Mouse (Mus musculus) heart, embryonic 16.5 days (tissue): ENCODE measurements around the gene Tmem247. TPM values are rescaled to one million over a fixed set of nuclear protein-coding genes. Genes with fewer than 3 reads are reported as not detected.

Experiments used
- ATAC-seq: fragments of 200-750 bp; cut with Nextera tagmentation; replicated peaks from 2 replicates; pipeline ENCODE4 v1.8.0; 2017; ENCODE audit warnings: moderate number of reproducible peaks; ENCODE audit not compliant: insufficient read depth, low FRiP score; ENCODE audit errors: extremely low read depth
- H3K27ac ChIP-seq: fragments of 300-500 bp; sonication (generic); 2 replicates; pipeline ENCODE4 v1.5.1; 2014; ENCODE audit warnings: mild to moderate bottlenecking, low read length, control low read depth, moderate library complexity
- H3K27me3 ChIP-seq: fragments of 300-500 bp; sonication (generic); 2 replicates; pipeline ENCODE4 v1.6.1; 2014; ENCODE audit warnings: low read length, mixed read lengths; ENCODE audit not compliant: control insufficient read depth, insufficient read depth
- H3K36me3 ChIP-seq: fragments of 300-500 bp; sonication (generic); 2 replicates; pipeline ENCODE4 v1.6.1; 2014; ENCODE audit not compliant: control insufficient read depth, insufficient read depth
- H3K4me1 ChIP-seq: fragments of 300-500 bp; sonication (generic); 2 replicates; pipeline ENCODE4 v1.6.1; 2014; ENCODE audit warnings: low read length, mixed read lengths; ENCODE audit not compliant: control insufficient read depth, insufficient read depth
- H3K4me2 ChIP-seq: fragments of 300-500 bp; sonication (generic); 2 replicates; pipeline ENCODE4 v1.6.1; 2014; ENCODE audit warnings: low read depth, mild to moderate bottlenecking, control low read depth, low read length
- H3K4me3 ChIP-seq: fragments of 300-500 bp; sonication (generic); 2 replicates; pipeline ENCODE4 v1.5.1; 2014; ENCODE audit warnings: mild to moderate bottlenecking, control low read depth, low read length
- H3K9ac ChIP-seq: fragments of 300-500 bp; sonication (generic); 2 replicates; pipeline ENCODE4 v1.6.1; 2014; ENCODE audit warnings: low read length, control low read depth
- H3K9me3 ChIP-seq: fragments of 300-500 bp; sonication (generic); replicated peaks from 2 replicates; pipeline ENCODE4 v1.6.1; 2016; ENCODE audit warnings: low read length; ENCODE audit not compliant: control insufficient read depth
- WGBS: fragments of 180-500 bp; shearing (Covaris S2); extraction: QIAGEN DNeasy Blood & Tissue Kit; methylation state at CpG from one replicate; pipeline ENCODE4 v1.1.7; 2014; 5-methylcytosine and 5-hydroxymethylcytosine counted together
- polyA plus RNA-seq: library from polyadenylated mRNA; unstranded; fragments of >200 nt; fragmentation: Nextera tagmentation; extraction: Ambion mirVana; gene quantifications from 2 replicates; pipeline ENCODE4 v1.2.1, GENCODE M21; 2015

Gene Tmem247
- polyA plus RNA-seq, 1 experiment from 2014 or later = not detected

DNA sequence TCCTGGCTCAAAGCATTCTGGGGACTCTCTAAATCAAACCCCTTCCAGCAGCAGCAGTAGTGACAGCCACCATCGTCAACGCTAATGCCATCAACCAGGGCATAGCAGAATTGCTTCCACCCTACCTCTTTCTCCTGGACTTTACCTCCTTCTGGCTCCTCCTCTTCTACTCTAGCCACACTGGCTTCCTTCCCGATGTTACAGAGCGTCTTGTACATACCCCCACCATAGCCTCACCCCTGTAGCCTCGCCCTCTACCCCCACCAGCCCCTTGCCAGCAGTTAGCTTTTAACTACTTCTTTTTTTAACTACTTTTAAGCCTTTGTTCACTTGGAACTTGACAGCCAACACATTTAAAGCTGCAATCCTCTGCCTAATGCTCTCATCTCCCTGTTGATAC lies 17.3 kb upstream of the Tmem247 start:
- Histone ChIP-seq H3K9ac (no peak overlapping the region), H3K9me3 (no peaks in the 10 kb centered on the region), H3K27ac (no peak overlapping the region), H3K4me1 (peaks cover 7% of the 10 kb centered on the region), H3K4me2 (no peak overlapping the region), H3K36me3 (no peaks in the 10 kb centered on the region), H3K27me3 (no peaks in the 10 kb centered on the region), H3K4me3 (no peak overlapping the region)
- no peak for ATAC-seq
- 75% methylated on average over 5 of the region's 5 CpGs for WGBS

DNA sequence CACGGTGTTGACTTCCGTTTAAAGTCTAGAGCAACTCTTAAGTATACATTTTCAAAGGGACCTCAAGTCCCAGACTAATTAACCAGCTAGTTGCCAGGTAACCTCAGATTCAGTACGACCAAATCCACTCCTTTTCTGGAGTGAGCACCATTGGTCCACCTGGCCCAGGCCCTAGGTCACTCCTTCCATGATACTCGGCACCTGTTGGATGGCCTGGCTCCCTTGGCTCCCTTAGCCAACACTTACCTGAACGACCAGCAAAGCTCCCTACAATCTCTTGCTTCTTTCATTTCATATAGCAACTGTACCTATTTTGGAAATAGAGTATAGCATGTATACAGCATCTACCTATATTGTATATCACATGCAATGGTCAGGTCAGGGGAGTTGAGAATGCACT lies 16.6 kb upstream of the Tmem247 start:
- H3K36me3 ChIP-seq = no peaks in the 10 kb centered on the region
- no peaks in the 10 kb centered on the region for H3K27me3 ChIP-seq
- no peaks in the 10 kb centered on the region for H3K9me3 ChIP-seq
- H3K4me1 ChIP-seq = peaks cover 14% of the 10 kb centered on the region
- H3K4me3 ChIP-seq = no peak overlapping the region
- H3K4me2 ChIP-seq = no peak overlapping the region
- no peak overlapping the region for H3K27ac ChIP-seq
- ATAC-seq = no peak
- no peak overlapping the region for H3K9ac ChIP-seq
- 70% methylated on average over 5 of the region's 5 CpGs for WGBS

DNA sequence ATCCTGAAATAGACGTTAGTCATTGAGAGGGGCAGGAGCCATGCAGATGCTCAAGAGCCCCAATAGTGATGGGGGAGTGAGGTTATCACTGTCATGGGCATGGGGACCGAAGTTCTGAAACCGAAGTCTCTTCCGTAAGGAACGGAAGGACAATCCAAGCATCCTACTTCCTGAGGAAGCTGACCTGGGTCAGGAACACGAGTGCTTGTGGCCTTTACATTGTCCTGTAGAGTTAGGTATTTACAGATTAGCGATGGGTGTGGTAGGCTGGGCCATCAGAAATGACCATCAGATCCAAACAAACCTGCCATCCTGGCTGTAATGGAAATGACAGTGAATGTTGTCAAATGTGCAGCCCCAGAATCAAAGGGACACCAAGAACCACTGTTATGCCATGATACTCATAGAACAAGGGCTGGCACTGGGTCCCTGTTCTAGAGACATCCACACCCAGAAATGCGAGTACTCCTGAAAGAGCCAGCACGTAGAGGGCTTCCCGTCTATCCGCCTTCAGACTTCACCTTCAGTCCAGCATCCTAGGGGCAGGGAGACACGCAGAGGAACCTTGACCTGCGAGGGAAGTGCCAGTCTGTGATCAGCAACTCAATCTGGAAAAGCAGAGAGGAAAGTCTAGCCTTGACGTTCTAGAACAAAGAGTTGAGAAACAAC lies 14.6 kb upstream of the Tmem247 start:
- H3K4me3 ChIP-seq = no peak overlapping the region
- H3K4me2 ChIP-seq = no peak overlapping the region
- 85% methylated on average over 14 of the region's 14 CpGs for WGBS
- H3K9ac ChIP-seq = no peak overlapping the region
- no peaks in the 10 kb centered on the region for H3K9me3 ChIP-seq
- no peaks in the 10 kb centered on the region for H3K36me3 ChIP-seq
- no peak for ATAC-seq
- H3K27me3 ChIP-seq = no peaks in the 10 kb centered on the region
- no peak overlapping the region for H3K27ac ChIP-seq
- peaks cover 14% of the 10 kb centered on the region for H3K4me1 ChIP-seq

DNA sequence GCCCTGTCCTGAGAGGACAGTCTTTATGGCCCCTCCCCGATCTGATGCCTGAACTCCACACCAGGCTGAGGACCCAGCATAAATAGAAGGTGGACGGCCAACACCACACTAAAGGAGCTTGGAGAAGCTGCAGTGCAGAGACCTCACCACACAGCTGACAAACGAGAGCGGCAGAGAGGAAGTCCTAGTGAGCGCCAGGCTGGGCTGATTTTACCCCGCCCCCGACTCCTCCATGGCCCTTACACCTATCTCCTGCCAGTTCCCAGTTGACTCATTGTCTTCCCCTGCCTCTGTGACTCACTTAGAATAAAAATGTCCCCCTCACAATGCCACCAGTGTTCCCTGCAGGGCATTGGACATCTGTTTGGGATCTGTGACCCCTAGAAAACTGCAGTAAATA lies 13.6 kb upstream of the Tmem247 start:
- H3K27ac ChIP-seq = no peak overlapping the region
- H3K4me3 ChIP-seq = no peak overlapping the region
- H3K27me3 ChIP-seq = no peaks in the 10 kb centered on the region
- H3K36me3 ChIP-seq = no peaks in the 10 kb centered on the region
- no peaks in the 10 kb centered on the region for H3K9me3 ChIP-seq
- H3K4me1 ChIP-seq = peaks cover 14% of the 10 kb centered on the region
- no peak overlapping the region for H3K9ac ChIP-seq
- H3K4me2 ChIP-seq = no peak overlapping the region
- WGBS = 29% methylated on average over 7 of the region's 7 CpGs
- ATAC-seq = peak; percentile 43; the same call in 1 of the 2 replicates

DNA sequence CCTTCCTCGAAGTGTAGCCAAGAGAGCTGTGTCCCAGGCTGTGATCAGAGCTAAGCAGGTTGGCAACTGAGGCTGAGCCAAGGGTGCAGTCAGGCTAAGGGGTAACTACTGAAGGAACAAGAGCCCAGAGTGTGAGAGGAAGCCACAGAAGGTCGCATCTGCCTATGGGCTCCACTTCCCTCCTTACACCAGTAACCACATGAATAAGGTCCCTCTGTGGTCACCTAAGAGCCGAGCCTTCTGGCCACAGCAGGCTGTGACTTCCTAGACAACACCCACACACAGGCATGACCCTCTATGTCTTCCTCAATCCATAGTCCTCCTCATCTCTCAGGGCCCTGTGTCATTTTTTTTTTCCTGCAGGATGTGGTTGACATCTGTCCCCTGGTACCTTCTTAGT lies 12.9 kb upstream of the Tmem247 start:
- Histone ChIP-seq H3K4me2 (no peak overlapping the region), H3K4me1 (peaks cover 14% of the 10 kb centered on the region), H3K4me3 (no peak overlapping the region), H3K27ac (no peak overlapping the region), H3K27me3 (no peaks in the 10 kb centered on the region), H3K9me3 (no peaks in the 10 kb centered on the region), H3K36me3 (no peaks in the 10 kb centered on the region), H3K9ac (no peak overlapping the region)
- ATAC-seq = no peak
- 66% methylated on average over 3 of the region's 3 CpGs for WGBS

DNA sequence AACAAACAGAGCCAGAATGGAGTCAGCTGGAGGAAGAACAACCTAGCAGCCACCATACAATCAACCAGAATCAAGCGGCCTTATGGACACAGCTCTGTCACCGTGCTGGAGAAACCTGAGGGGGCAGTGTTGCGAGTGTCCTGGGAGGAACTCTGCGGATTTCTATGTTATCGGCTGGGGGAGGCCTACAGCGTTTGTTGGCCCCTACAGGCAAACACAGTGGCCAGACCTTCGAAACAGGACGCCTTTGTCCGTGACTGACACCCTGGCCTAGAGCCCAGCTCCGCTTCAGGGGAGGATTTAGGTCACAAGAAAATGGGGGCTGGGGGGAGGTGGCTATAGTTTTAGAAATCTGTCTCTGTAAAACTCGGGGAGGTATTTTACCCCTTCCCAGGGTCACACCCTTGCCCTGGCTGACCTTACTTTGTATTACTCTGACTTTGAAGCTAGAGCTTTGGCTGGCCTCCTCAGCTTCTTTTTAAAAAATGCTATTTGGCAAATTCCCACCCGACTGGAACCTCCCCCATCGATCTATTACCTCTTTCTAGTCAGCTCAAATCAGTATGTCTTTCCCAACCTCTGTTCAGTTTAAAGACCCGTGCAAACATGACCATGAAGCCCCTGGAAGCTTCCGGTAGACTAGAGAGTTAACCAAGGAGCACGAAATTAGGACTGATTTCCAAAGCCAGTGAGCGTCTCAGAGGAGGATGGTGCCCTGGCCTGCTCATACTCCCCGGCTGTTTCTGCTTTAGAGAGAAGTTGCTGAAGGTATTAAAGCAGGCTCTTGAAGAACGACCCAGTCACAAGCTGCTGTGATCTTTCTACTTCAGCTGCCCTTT lies 11.6 kb upstream of the Tmem247 start:
- 23% methylated on average over 19 of the region's 19 CpGs for WGBS
- peak overlapping the region; percentile 50 for H3K27ac ChIP-seq
- peak overlapping the region; percentile 8; the same call in 1 of the 2 replicates for H3K9ac ChIP-seq
- H3K27me3 ChIP-seq = no peaks in the 10 kb centered on the region
- no peaks in the 10 kb centered on the region for H3K9me3 ChIP-seq
- no peak overlapping the region for H3K4me3 ChIP-seq
- H3K4me1 ChIP-seq = peaks cover 14% of the 10 kb centered on the region
- H3K36me3 ChIP-seq = no peaks in the 10 kb centered on the region
- peak overlapping the region; percentile 8; the same call in 1 of the 2 replicates for H3K4me2 ChIP-seq
- peak; percentile 71 for ATAC-seq

DNA sequence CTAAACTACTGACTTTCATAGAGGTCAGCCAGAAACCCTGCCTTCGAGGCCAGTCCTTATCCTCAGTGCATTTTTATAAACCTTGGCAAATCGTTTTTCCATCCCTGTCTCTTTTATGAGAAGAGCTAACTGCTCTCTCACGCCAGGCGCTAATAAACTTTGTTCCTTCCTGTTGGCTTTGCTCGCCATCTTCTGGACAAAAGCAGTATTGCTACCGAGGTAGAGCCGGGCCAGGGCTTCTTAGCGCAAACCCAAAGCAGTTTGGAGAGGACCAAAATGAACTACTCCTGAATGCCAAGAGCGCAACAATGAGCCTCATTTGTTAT lies 11.0 kb upstream of the Tmem247 start:
- Histone ChIP-seq H3K4me1 (peaks cover 14% of the 10 kb centered on the region), H3K27me3 (no peaks in the 10 kb centered on the region), H3K27ac (no peak overlapping the region), H3K4me3 (no peak overlapping the region), H3K9me3 (no peaks in the 10 kb centered on the region), H3K36me3 (no peaks in the 10 kb centered on the region), H3K4me2 (peak overlapping the region; percentile 2; the same call in 1 of the 2 replicates), H3K9ac (no peak overlapping the region)
- ATAC-seq = no peak
- 2% methylated on average over 9 of the region's 9 CpGs for WGBS

DNA sequence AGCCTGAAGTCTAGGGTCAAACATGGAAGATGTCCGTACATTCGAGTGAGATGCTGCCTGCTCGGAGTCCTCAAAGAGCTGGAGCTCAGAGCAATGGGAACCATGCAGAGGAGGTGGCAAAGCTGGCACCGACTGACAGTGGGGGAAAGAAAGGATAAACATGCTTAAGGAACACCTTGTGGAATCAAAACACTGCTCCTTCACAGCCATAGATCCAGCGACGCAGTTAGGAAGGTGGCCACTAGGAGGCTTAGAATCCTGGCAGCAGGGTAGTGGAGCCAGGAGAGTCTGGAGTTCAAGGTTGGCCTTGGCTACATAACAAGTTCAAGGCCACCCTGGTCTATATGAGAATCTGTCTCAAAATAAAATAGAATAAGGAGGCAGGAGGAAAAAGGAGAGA lies 10.5 kb upstream of the Tmem247 start:
- no peak for ATAC-seq
- no peaks in the 10 kb centered on the region for H3K36me3 ChIP-seq
- no peak overlapping the region for H3K4me2 ChIP-seq
- no peak overlapping the region for H3K27ac ChIP-seq
- H3K27me3 ChIP-seq = no peaks in the 10 kb centered on the region
- no peaks in the 10 kb centered on the region for H3K9me3 ChIP-seq
- 30% methylated on average over 6 of the region's 6 CpGs for WGBS
- H3K4me1 ChIP-seq = peaks cover 14% of the 10 kb centered on the region
- no peak overlapping the region for H3K4me3 ChIP-seq
- H3K9ac ChIP-seq = no peak overlapping the region

DNA sequence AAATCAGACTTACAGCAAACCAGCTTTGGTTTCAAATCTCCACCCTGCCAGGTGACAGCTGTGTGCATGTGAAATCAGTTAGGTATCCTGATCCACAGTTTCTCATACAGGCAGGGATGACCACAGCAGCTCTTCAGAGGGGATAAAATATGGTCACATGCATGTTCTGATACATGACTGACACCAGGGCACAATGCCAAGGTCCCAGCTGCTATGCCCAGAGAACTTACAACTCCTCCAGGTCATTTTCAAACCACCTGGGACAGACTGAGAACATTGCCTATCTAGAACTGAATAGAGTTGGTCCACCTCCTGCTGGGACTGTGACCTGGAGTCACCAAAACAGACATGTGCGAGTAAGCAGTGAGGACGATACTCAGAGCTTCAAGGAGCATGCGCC lies 10.1 kb upstream of the Tmem247 start:
- H3K36me3 ChIP-seq = no peaks in the 10 kb centered on the region
- ATAC-seq = no peak
- 87% methylated on average over 3 of the region's 3 CpGs for WGBS

More for the DNA sequence above, 10.1 kb upstream of the Tmem247 start:
- H3K27me3 ChIP-seq = no peaks in the 10 kb centered on the region
- H3K27ac ChIP-seq = no peak overlapping the region
- H3K4me2 ChIP-seq = no peak overlapping the region
- no peaks in the 10 kb centered on the region for H3K9me3 ChIP-seq
- H3K9ac ChIP-seq = no peak overlapping the region
- H3K4me3 ChIP-seq = no peak overlapping the region
- H3K4me1 ChIP-seq = peaks cover 14% of the 10 kb centered on the region
